Mouse (Mus musculus): ENCODE data around the gene Usp29.
"Not testable (repeated sequence)": the region's sequence is repeated elsewhere in the genome, so short reads cannot be mapped to it uniquely, and the experiment has no call there.

Gene Usp29

DNA sequence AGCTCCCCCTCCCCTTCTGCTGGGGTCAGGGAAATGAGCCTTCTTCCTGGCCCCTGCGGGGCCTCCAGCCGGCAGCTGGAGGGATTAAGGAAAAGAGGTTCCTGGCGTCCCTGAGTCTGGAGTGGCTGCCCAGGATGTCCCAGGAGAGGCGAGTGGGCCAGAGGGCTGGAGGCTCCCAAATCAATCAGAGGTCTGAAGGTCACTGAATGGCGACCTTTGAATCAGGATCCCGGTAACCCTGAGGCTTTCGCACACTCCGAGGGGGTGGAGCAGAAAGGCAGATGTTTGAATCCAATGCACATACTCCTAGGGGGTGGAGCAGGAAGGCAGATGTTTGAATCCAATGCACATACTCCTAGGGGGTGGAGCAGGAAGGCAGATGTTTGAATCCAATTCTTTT is 39.9 kb downstream of the Usp29 start:
- DNase-seq, result no peak

DNA sequence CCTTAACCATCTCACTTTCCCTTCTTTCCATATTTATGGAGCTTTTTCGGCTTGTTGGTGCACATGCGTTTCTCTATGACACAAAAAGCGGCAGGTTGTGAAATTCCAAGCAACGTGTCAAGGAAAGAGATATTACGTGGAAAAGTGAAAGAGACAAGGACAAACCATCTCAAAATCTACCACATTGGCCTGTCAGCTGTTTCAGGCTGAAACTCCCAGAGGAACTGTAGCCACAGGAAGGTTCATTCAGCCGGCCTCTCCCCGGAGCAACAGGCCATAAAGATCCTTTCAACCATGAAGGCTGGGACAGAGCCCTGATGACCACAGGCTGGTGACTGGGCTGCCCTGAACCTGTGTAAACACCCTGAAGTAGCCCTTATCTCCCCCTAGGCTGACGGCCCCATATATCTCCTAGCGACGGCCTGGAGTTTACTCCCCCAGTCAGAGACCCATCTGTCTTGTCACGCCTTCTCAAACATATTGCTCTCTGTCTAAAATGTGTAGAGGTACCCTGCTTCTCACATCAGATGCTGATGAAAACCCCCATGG is 43.6 kb downstream of the Usp29 start:
- not testable (repeated sequence) for DNase-seq

DNA sequence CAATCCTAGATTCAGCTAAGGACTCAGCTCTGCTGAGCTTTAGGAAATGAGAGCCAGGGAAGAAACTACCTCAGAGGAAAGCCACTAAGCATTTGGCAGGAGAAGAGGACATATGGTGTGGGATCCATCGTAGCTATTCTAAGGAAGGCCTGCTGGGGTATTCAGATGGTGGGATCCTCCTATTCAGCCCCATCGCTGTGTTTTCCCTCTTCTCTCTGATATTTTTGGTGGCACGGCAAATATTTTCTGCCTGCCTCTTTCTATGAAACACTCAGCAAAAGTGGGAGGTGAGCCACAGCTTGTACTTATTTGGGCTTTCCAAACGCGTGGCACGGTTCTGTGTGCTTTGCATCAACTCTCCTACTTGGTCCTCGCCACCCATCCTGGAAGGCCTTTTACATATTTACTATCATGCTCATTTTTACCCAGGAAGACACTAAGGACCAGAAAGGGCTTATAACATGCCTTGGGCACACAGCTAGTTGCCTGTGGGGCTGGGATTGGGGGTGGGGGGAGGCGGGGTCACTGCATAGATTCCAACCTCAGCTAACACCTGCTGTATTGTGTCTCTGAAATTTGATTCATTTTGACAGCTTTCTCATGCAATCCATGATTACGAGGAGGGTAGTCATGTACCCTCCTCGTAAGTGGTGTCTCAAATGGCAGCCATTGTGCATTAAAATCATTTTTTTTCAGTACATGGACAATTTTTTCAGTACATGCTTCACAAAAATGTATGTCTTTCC is 46.1 kb downstream of the Usp29 start:
- DNase-seq, result peak; percentile 39

DNA sequence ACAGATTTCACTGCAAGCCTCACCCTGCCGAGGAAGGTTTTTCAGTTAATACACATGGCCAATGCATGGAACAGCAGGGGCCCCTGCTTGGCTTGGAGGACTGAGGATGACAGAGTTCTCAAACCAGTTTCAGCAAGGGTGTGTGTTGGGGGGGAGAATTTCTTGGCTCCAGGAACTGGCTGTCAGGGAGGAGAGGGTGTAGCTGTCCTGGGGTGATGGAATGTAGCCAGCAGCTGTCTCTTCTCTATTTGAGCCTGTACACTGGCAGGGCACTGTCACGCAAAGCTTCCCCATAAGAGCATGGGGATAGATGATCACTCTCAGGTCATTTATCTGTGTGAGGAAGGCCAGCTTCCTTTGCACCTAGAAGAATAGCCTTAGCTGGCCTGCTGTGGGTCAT is 46.7 kb downstream of the Usp29 start:
- no peak for DNase-seq

DNA sequence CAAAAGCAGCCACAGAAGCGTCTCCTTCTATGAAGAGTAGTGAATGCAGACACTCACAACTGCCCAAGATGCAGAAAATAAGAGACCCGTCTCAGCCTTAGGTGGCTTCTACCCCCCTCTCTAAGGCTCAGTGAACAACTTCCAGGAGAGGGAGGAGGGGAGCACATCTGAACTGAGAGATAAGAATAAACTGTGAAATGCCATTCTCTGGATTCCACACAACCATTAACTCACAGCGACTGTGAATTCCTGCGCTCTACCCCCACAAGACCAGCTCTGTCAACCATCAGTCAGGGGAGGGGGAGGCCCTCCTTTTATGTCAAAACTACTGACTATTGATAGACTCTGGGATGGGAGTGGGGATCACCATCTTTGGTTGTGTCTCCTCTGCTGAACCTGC is 47.3 kb downstream of the Usp29 start:
- DNase-seq, result no peak

DNA sequence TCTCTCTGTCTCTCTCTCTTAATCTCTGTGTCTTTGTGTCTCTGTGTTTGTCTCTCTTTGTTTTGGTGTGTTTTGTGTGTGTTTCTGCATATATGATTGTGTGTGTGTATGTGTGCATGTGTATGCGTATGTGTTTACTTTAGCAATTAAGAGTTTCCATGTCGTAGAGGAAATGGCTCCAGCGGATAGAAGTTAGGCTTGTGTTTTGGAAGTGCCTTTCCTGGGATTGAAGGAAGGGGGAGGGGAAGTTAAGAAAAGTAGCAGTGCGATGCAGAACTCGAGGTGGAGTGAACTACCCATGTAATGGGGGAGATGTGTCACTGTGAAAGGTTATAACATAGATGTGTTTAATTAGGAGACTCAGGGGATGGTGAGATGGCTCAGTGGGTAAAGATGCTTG is 48.8 kb downstream of the Usp29 start:
- DNase-seq, result no peak

DNA sequence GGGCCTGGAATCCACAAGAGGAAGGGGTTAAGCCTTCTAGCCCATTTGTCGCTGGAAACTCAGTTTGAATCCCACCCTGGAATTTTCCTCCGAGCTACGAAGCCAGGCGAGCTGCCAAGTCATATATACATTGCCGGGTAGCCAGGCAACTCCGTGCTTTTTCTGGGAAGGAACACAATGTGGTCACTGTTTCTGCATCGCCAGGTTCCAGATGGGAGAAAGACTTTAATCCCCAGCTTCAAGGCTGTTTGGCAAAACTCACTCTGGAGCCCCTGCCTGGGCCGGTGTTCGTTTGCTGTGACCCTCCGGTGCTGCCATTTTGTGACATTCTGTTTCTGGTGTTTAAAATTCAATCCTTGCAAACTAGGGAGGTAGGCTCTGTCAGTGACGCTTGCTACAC is 51.2 kb downstream of the Usp29 start:
- DNase-seq, result no peak

DNA sequence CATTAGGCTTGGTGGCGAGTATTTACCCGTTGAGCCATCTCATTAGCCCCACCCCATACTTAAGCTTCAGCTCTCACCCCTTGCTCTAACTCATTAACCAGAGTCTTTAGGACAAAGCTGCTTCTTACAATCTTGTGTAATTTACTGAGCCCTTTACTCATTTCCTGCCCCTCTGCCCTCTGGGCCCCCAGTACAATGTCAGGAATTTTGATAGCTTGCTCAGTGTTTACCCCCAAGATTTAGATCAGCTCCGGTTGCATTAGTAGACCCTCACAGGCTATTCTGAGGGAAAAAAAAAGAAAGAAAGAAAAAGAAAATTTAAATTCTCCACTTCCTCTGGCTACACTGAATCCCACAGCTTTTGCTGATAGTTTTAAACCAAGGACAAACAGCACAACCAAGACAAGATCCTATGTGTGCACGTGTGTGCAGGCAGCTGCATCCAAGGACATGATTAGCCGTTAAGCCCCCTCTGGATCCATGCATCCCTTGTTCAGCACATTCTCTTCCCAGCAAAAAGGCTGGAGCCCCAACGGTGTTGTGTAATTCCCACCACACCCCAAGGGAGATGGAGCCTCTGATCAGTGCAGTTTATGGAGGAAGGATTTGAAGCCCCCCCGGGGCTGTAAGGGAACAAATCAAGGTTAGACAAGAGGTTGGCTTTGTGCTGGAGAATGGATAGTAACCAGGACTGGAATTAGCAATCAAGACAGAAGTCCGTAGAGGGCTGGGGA is 54.1 kb downstream of the Usp29 start:
- no peak for DNase-seq

DNA sequence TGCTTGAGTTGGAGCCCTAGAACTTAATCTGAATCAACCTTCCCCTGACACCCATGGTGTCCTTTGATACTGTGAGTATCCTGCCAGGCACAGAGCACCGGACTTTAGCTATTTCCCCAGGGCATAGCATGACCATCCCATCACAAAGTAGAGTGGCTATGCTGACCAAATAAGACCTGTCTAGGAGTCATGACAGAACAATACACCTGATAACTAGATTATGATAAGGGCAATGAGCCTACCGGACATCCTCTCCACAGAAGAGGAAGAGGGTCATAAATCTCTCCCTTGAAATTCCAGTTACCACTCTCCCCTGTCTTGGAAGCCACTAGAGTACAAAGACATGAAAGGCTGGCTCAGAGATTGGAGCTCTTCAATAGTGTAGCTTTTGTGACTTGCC is 56.6 kb downstream of the Usp29 start:
- DNase-seq, result no peak

DNA sequence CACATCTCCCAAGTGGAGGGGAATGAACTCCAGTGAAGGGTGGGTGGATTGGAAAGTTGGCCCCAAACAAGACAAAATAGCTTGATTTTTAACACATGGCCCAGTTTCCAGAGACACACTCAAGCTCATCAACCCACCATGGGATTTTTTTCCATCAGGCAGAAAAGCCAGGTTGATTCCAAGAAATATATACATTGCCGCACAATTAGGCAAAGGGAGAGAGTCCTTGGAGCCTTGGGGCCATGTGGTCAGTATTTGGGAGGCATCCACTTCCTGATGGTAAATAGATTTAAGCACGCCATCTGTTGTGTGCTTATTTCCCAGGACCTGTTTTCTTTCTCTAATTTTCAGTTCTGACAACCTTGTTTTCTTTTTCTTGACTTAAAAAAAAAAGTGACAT is 57.7 kb downstream of the Usp29 start:
- DNase-seq, result no peak

DNA sequence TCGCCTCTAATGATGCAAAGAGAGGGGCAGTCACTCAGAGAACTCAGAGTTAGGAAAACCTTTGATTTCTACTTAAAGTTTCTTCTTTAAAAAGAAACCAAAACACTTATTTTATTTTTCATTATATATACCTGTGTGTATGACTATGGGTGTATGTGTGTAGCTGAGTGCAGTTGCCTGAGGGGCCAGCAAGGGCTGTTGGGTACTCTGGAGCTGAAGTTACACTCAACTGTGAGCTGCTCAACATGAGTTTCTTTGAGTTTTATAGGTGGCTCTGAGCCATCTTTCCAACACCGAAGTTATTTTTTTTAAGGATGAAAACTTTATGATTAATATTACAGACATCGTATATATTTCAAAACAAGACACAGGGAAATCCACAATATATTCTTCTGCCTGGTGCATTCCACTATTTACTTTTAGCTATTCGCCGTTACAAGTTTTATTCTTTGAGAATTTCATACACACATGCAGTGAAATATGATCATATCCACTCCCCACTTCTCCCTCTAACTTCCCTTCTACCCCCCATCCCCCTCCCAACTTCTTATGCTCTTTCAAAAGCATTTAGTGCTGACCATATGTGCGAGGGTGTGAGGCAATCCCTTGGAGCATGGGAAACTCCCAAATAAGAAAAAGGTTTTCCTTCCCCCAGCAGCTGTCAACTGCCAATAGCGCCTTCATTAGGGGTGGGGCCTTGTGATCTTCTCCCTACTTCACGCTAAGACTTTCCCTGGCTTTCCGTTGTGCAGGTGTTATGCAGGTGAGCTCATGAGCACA is 61.1 kb downstream of the Usp29 start:
- no peak for DNase-seq

DNA sequence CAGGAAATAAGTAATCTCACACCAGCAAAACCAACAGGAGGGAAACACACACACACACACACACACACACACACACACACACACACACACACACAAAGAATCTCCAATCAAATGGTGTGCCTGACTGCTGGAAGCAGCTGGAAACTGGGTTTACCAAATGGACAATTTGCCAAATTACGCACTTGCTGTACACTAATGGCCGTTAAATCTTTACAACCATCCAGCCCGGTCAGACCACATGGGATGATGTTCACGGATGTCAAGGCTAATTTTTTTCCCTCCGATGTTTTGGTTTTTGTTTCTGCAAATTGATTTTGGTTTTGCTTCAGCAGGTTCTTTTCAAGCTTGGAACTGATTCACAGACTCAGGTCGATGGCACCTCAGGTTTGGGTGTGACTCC is 62.9 kb downstream of the Usp29 start:
- DNase-seq, result no peak

DNA sequence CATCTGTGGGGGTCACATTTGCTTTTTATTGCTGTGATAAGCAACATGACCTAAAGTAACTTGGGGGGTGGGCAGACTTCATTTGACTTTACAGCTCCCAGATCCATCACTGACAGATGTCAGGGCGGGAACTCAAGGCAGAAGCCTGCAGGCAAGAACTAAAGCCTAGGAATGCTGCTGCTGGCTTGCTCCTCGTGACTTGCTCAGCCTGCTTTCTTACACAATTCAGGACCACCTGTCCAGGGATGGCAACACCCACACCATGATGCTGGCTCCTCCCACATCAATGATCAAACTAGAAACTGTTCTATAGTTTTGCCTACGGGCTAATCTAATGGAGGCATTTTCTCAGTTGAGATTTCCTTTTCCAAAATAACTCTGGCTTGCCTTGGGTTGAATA is 63.4 kb downstream of the Usp29 start:
- DNase-seq, result no peak

DNA sequence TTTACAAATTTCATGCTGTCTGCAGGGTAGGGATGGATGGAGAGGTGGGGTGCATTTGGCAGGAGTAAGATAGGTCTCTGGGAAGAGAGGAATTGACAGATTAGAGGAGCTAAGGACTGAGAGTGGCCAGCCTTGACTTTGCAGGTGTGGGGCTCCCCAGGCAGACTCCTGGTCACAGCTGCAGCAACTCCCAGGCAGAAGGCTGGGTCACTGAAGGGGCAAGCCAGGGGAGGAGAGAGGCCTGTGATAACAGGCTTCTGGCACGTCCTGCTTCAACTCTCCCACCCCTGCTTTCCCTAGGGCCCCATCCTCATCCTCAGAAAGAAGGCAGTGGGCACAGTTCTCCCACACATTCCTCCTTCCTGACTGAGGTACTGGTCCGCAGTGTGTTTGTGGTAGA is 67.0 kb downstream of the Usp29 start:
- no peak for DNase-seq

DNA sequence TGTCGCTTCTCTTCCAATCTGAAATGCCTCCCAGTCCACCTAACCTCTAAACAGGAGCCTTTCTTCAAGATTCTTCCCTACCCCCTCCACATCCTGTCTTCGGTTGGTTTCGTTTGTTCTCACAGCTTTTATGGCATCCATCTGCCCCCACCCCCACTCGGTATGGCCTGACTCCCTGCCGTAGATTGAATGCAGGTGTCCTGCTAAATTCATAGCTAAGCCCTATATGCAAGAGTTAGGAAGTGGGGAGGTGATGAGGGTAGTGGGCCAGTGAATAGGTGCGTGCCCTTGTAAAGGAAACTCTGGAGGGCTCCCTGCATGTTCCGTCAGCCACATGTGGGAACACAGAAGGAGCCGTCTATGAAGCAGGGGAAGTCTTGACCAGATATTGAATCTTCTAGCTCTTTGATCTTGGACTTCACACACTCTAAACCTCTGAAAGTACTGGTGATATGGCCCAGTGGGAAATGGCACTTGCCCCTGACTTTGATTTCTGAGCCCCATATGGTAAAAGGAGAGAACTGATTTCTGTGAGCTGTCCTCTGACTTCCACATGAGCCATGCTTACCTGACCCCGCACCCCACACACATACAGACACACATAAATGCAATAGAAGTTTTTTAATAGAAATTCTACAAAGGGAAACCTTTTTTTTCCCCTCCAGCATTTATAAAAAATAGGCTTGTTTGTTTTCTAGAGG is 68.9 kb downstream of the Usp29 start:
- no peak for DNase-seq

DNA sequence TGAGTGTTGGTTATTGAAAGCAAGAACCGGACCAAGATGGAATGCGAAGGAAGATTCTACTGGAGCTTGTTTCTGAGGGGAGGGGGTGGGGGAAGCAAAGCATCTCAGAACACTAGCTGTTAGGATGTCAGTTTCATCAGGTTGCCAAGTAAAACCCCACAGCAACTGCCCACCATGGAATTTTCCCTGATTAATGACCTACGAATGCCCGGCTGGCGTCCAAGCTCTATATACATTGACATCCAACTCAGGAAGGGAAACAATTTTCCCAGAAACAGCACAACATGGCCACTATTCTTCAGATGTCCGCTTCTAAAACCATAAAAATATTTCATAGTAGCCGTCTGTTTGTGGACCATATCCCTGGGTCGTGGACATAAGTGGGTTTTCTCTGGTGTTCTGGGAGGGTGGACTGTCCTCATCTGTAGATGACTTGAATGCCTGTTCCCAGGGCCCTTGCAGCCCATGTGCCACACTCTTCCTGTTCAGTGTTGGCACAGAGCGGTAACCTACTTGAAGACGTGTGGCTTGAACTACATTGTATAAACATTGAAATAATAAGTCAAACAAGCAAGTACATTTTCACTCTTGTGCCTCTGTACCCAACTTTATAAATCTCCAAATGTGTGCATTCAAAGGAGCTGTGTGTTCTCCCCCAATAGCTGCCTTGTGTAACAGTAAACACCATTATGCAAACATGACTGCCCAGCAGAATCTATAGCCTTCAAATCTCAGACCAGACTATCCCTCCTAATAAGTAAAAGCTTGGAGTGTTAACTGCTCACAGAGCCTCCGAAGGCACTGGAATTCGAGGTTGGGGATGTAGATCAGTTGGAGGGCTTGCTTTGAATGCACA is 70.4 kb downstream of the Usp29 start:
- DNase-seq, result no peak

DNA sequence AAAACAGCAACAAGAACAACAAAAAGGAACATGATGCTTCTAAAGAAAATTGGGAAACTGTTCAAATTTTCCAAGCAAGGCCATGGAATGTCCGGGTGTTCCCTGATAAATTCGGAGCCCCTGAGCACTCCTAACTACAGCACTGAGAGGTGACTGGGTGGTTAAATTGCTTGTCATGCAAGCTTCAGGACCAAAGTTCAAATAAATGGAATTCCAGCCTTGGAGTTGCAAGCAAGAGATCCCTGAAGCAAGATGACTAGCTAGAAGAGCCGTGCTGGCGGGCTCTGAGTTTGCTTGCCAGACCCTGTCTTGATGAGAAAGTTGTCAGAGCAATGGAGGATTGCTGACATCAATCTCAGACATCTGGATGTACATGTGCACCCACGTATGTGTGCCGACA is 71.3 kb downstream of the Usp29 start:
- DNase-seq, result no peak

DNA sequence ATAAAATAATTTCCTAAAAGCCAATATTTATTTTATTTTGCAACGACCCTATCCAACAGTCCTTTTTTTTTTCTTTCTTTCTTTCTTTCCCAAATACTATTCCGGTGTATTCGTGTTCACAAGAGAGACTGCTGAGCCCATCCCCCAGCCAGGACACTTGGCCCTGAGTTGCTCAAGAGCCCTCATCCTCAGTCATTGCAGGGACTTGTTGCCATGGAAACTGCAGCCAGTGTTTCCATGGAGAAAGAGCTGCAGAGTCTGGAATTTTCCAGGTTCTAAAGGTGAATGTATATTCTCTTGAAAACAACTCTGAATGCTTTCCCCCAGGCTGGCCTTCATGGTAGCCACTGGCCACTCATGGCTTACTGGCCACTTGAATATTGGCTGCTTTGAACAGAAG is 80.2 kb downstream of the Usp29 start:
- no peak for DNase-seq

DNA sequence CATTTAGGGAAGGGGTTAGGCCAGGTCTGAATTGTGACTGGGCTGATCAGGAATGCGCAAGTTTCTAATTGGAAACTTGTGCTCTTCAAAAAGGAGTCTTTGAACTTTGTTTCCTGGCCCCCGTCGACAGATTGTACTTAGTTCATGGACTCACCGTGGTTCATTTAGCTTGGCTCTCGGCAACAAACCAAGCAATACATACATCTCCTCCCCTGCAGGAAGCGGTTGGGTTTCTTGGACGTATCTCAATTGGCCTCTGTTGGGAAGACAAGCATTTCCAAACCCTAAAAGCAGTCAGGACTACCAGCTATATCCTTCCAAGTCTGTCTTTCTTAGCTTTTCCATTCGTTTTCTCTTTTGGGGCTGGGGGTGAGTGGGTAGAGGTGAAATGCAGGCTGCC is 84.6 kb downstream of the Usp29 start:
- DNase-seq, result no peak

DNA sequence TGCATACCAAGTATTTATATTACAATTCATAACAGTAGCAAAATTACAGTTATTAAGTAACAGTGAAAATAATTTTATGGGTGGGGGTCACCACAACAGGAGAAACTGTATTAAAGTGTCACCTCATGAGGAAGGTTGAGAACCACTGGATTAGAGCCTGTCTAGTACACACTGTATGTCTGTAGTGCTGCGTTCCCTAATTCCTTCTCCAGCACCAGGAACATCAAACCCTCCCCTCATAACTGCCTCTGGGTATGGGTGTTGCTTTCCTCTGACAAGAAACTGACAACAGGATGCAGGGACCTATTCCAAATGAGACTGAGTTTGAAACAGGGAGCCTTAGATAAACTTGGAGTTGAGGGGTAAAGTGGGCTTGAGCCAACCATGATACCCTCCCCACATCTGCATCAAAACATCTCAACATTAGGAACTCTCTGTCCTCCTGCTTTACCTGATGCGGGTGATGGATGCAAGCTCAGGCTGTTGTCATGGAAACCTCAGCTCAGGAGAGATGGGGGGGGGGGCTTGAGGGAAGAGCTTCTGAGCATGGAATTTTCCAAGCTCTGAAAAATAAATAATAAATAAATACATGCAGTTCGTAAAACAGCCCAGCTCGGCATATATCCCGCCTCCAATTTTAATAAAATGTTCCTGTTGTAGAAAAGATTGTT is 86.5 kb downstream of the Usp29 start:
- DNase-seq, result no peak

DNA sequence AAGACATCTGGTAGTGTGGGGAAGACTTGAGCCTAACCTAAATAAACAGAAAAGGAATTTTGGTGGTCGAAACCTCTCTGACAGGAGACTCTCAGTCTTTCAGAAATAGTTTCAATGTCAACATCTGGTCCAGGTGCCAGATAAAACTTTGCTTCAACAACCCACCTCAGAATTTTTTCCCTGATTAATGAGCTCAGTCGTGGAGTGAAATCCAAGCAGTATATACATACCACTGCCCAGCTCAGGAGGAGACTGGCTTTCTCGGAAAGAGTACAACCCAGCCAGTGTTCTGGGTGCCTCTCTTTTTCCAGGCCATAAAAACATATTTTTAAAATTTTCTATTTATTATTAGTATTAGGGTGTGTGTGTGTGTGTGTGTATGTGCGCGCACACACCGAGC is 89.9 kb downstream of the Usp29 start:
- DNase-seq, result no peak

DNA sequence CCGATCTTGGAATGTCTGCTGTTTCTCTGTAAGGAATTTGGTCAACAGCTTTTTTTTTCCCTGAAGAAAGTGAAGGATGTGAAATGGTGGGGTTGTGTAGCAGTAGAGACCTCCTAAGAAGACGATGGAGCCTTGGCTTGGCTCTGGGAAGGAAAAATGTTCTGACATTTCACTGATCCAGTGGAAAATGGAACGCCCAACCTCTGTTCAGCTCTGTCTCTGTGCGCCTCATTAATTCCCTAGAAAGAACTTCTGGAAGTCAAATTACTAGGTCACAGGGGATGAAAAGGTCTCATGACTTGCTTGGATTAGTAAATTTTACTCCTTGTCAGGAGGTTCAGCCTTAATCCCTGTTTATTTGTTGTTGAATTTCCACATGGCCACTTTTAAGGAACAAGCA is 92.3 kb downstream of the Usp29 start:
- DNase-seq, result no peak
